Mouse (Mus musculus) G1E (cell line): ENCODE measurements at regions not wholly inside any gene's neighbourhood (a gene's known extent, or its start where the extent isn't known, plus 50 kb on each side); places are given as distances from the start of the nearest gene placed in this dataset.

Experiments
- ATAC-seq: 2 replicates; pipeline ENCODE4 v1.8.0; 2016; ENCODE audit warnings: mild to moderate bottlenecking; ENCODE audit not compliant: insufficient number of reproducible peaks, poor library complexity, low FRiP score, severe bottlenecking; ENCODE audit errors: extremely low read depth
- DNase-seq: peaks from one replicate; pipeline ENCODE4 v3.0.0; 2012; ENCODE audit warnings: low spot score
- H3K27me3 ChIP-seq: 2 replicates; pipeline ENCODE4 v1.6.1; 2012; ENCODE audit warnings: mild to moderate bottlenecking, low read length, inconsistent platforms; ENCODE audit not compliant: insufficient read depth
- H3K36me3 ChIP-seq: replicated peaks from 2 replicates; pipeline ENCODE3; 2012; ENCODE audit warnings: mild to moderate bottlenecking, inconsistent platforms
- H3K4me1 ChIP-seq: 2 replicates; pipeline ENCODE4 v1.6.1; 2012; ENCODE audit warnings: low read depth, low read length, inconsistent platforms, mixed read lengths; ENCODE audit not compliant: insufficient read depth
- H3K4me3 ChIP-seq: 2 replicates; pipeline ENCODE4 v1.5.1; 2012; ENCODE audit warnings: low read depth, mild to moderate bottlenecking, inconsistent platforms, low read length, moderate library complexity, mixed read lengths
- H3K9me3 ChIP-seq: replicated peaks from 2 replicates; pipeline ENCODE4 v1.6.1; 2012; ENCODE audit warnings: inconsistent platforms
- CTCF ChIP-seq: IDR thresholded peaks from 2 replicates; pipeline ENCODE4 v1.5.1; 2012; ENCODE audit warnings: low read depth, low read length, inconsistent platforms, mixed read lengths
- GATA1 ChIP-seq: IDR thresholded peaks from 2 replicates; pipeline ENCODE4 v1.6.1; 2012; ENCODE audit warnings: borderline replicate concordance, low read length, inconsistent platforms, mixed read lengths
- GATA2 ChIP-seq: IDR thresholded peaks from 2 replicates; pipeline ENCODE4 v1.6.1; 2012; ENCODE audit warnings: low read depth, low read length, inconsistent platforms, borderline replicate concordance
- POLR2AphosphoS5 ChIP-seq: IDR thresholded peaks from 2 replicates; pipeline ENCODE4 v1.6.1; 2012; ENCODE audit warnings: low read depth, low read length, inconsistent platforms; ENCODE audit not compliant: insufficient replicate concordance
- TAL1 ChIP-seq: conservative IDR thresholded peaks from 2 replicates; pipeline ENCODE4 v1.6.1; 2012; ENCODE audit warnings: low read depth, low read length, inconsistent platforms, mixed read lengths

GRCm38 (mm10) chr14:103948026-103948777 is 104.0 kb upstream of the Ednrb start:
- peaks cover 39% of the 10 kb centered on the region for H3K9me3 ChIP-seq
- H3K4me1 ChIP-seq = no peaks in the 10 kb centered on the region
- ATAC-seq (no peak), DNase-seq (no peak)
- no peaks in the 10 kb centered on the region for H3K36me3 ChIP-seq
- TF ChIP-seq POLR2AphosphoS5 (no peak), GATA1 (no peak), GATA2 (no peak), TAL1 (no peak), CTCF (no peak)
- no peak overlapping the region for H3K4me3 ChIP-seq
- no peaks in the 10 kb centered on the region for H3K27me3 ChIP-seq

DNA sequence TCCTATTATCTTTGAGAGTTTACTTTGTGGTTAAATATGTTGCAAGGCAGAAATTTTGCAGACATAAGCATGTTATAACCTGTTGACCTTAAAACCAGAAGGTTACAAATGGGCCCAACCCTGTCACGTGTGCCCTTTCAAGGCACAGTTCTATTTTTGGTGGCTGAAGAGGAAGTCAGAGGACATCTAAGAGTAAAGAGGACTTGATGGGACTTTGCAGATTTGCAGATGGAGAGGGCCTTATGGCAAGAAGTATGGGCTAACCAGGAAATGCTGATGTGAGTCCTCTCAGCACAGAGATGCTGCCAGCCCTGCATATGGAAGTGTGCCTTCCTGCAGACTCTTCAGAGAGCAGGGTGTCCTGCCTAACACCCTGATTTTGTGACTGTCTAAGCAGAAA is 101.6 kb upstream of the Ednrb start:
- no peak overlapping the region for H3K4me3 ChIP-seq
- TF ChIP-seq CTCF (no peak), GATA1 (no peak), POLR2AphosphoS5 (no peak), TAL1 (no peak), GATA2 (no peak)
- no peaks in the 10 kb centered on the region for H3K27me3 ChIP-seq
- peaks cover 38% of the 10 kb centered on the region for H3K9me3 ChIP-seq
- no peaks in the 10 kb centered on the region for H3K4me1 ChIP-seq
- ATAC-seq (no peak), DNase-seq (no peak)
- H3K36me3 ChIP-seq = no peaks in the 10 kb centered on the region

DNA sequence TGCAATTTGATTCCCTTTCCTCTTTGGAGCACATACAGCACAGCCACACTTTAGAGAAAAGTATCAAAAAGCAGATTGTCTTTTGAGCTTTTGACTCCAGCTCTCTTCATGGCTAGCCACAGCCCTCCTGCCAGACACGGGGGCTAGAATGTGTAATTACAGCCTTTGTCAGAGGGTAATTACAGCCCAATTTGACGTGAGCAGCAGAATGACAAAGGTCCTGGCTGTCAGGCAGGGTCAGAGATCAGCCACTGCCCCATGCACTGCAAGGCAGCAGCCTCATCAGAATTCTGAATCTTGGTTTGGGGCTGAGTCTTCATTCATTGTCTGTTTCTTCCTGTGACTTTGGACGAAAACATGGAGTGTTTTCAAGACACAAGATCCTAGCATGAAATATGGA is 95.7 kb upstream of the Ednrb start:
- no peaks in the 10 kb centered on the region for H3K27me3 ChIP-seq
- TF ChIP-seq CTCF = no peak
- TF ChIP-seq TAL1 = no peak
- no peak for TF ChIP-seq POLR2AphosphoS5
- TF ChIP-seq GATA2 = no peak
- no peak for TF ChIP-seq GATA1
- DNase-seq (no peak), ATAC-seq (no peak)
- H3K9me3 ChIP-seq = peaks cover 35% of the 10 kb centered on the region
- H3K4me1 ChIP-seq = no peaks in the 10 kb centered on the region
- H3K4me3 ChIP-seq = no peak overlapping the region
- H3K36me3 ChIP-seq = no peaks in the 10 kb centered on the region

GRCm38 (mm10) chr14:103938937-103939336 is 94.7 kb upstream of the Ednrb start:
- no peaks in the 10 kb centered on the region for H3K27me3 ChIP-seq
- ATAC-seq (no peak), DNase-seq (no peak)
- TF ChIP-seq GATA2 (no peak), TAL1 (no peak), POLR2AphosphoS5 (no peak), GATA1 (no peak), CTCF (no peak)
- no peaks in the 10 kb centered on the region for H3K4me1 ChIP-seq
- no peaks in the 10 kb centered on the region for H3K36me3 ChIP-seq
- H3K9me3 ChIP-seq = peaks cover 30% of the 10 kb centered on the region
- H3K4me3 ChIP-seq = no peak overlapping the region

DNA sequence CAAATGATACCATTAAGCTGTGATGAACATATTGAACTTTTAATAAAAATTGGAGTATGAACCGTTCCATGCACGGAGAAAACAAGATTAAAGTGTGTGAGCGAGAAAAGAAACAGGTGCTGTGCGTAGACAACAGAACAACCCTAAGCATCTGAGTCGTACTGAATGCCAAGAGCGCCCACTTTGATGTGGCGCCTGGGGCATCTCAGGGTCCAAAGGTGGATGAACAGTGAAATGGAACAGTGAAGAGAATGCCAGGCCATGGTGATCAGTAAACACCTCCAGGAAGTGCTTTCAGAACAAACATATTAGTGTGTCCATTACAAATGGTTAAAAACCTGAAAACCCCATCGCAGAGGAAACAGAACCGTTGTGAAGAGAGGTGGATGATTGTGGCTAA is 94.0 kb upstream of the Ednrb start:
- Histone ChIP-seq H3K4me3 (no peak overlapping the region), H3K9me3 (peaks cover 27% of the 10 kb centered on the region), H3K27me3 (no peaks in the 10 kb centered on the region)

DNA sequence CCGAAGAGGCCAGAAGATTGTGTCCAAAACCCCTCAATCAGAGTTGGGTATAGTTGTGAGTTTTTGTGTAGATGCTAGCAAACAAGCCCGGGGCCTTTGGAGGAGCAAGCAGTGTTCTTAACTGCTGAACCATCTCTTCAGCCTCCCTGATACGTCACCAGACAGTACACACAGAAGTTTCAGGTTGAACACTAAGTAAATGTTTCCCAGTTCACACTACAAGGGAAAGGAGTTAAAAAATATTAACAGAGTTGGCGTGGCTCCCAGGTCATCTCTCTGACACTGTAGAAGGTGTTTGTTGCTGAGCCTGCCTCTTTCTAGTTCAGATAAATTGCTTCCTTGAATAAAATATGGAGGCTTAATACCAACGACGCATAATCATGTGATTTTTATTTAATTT is 93.5 kb upstream of the Ednrb start:
- TF ChIP-seq POLR2AphosphoS5 (no peak), CTCF (no peak), TAL1 (no peak), GATA2 (no peak), GATA1 (no peak)
- H3K4me1 ChIP-seq = no peaks in the 10 kb centered on the region
- ATAC-seq (no peak), DNase-seq (no peak)
- H3K9me3 ChIP-seq = peaks cover 24% of the 10 kb centered on the region
- no peaks in the 10 kb centered on the region for H3K27me3 ChIP-seq
- no peaks in the 10 kb centered on the region for H3K36me3 ChIP-seq
- no peak overlapping the region for H3K4me3 ChIP-seq

More for the DNA sequence above, 94.0 kb upstream of the Ednrb start:
- no peak for ATAC-seq
- no peaks in the 10 kb centered on the region for H3K4me1 ChIP-seq
- TF ChIP-seq CTCF (no peak), GATA1 (no peak), GATA2 (no peak), POLR2AphosphoS5 (no peak), TAL1 (no peak)
- DNase-seq = no peak
- H3K36me3 ChIP-seq = no peaks in the 10 kb centered on the region

GRCm38 (mm10) chr14:103933813-103934212 is 89.6 kb upstream of the Ednrb start:
- Histone ChIP-seq H3K4me1 (no peaks in the 10 kb centered on the region), H3K27me3 (no peaks in the 10 kb centered on the region), H3K36me3 (no peaks in the 10 kb centered on the region), H3K4me3 (no peak overlapping the region), H3K9me3 (peaks cover 24% of the 10 kb centered on the region)
- ATAC-seq (no peak), DNase-seq (no peak)
- no peak for TF ChIP-seq GATA1
- TF ChIP-seq TAL1 = no peak
- no peak for TF ChIP-seq GATA2
- TF ChIP-seq CTCF = no peak
- TF ChIP-seq POLR2AphosphoS5 = no peak
